Comparison of ENCODE assay signal across 14 mouse cellular contexts in genomic region chr15:44035900-44036299, GRCm38 (mm10).
A peak's percentile ranks its signal among the peaks of the same experiment; 100 is the strongest.
DNase-seq lines count a peak whose midpoint lies in the region; ATAC-seq and TF ChIP-seq lines count a peak whose summit lies in the region.
"Had no signal": no experiment of that assay in that cellular context is flagged by ENCODE, and none has a peak within 500 bp of the region (broad histone marks: within the 10 kb centered on the region; RNA-seq: fewer than 3 reads in every experiment).

No protein-coding gene starts in this region.

- no peak overlapping the region for H3K4me3 ChIP-seq in kidney, embryonic 16.5 days (ENCODE audit: low read length)
- H3K4me3 ChIP-seq in midbrain, embryonic 14.5 days (replicated peaks; ENCODE audit: low read depth, low read length): no peak overlapping the region
- H3K4me3 ChIP-seq: limb, embryonic 15.5 days; lung, embryonic 15.5 days had no signal

- TF ChIP-seq CTCF in Patski (IDR thresholded peaks at IDR 0.05): peak; percentile 51

- DNase-seq in embryo, embryonic 10.5 days (ENCODE audit: low spot score): peak; percentile 3
- DNase-seq in embryo, embryonic 9.5 days (ENCODE audit: extremely low spot score): no peak
- peak; percentile 44 for DNase-seq in kidney, adult 9 months
- DNase-seq in Patski (ENCODE audit: low read depth, low spot score): no peak
- DNase-seq in midbrain, embryonic 14.5 days: peak; percentile 54
- DNase-seq in B cell, adult 2 months: no peak
- no peak for DNase-seq in urinary bladder, postnatal 14 days (ENCODE audit: low spot score)
- DNase-seq: gastrocnemius, postnatal 36 days; heart, postnatal 10 days; kidney, adult 18-20 months; thymus, postnatal 36 days had no signal

- no peak; the same call in 1 of the 2 replicates for ATAC-seq in kidney, embryonic 16.5 days (ENCODE audit: low FRiP score, low TSS enrichment)
- ATAC-seq in Patski: no peak
- no peak; the same call in 1 of the 2 replicates for ATAC-seq in midbrain, embryonic 14.5 days (ENCODE audit: low FRiP score, low TSS enrichment)

- no peak overlapping the region for H3K4me2 ChIP-seq in kidney, embryonic 16.5 days (replicated peaks; ENCODE audit: low read depth, low read length)
- no peak overlapping the region for H3K4me2 ChIP-seq in midbrain, embryonic 14.5 days (ENCODE audit: low read length)
- H3K4me2 ChIP-seq: limb, embryonic 15.5 days; lung, embryonic 15.5 days had no signal

- CTCF ChIA-PET in Patski (lab: Charles Lee): interaction anchor here (1.4 to 2.5 kb wide), 2 partner anchors 9 to 374 kb away, joined by 3 to 8 read pairs; no protein-coding TSS in a partner anchor

- in situ Hi-C loops in Patski (cut with MboI; ENCODE audit: low pct_unique_long_range_greater_than_20kb): loop anchor here (10.0 kb wide), 1 partner anchor 379 kb away; no protein-coding TSS in a partner anchor

- no peaks in the 10 kb centered on the region for H3K36me3 ChIP-seq in kidney, embryonic 16.5 days (ENCODE audit: insufficient read depth, low read length)
- H3K36me3 ChIP-seq in midbrain, embryonic 14.5 days (ENCODE audit: control insufficient read depth, insufficient read depth, low read length): no peaks in the 10 kb centered on the region
- H3K36me3 ChIP-seq: limb, embryonic 15.5 days; lung, embryonic 15.5 days had no signal

- POLR2A ChIA-PET in Patski (lab: Charles Lee): no interaction called here

- H3K4me1 ChIP-seq in kidney, embryonic 16.5 days (ENCODE audit: insufficient read depth, low read length): no peaks in the 10 kb centered on the region
- H3K4me1 ChIP-seq in midbrain, embryonic 14.5 days (ENCODE audit: control insufficient read depth, insufficient read depth, low read length): no peaks in the 10 kb centered on the region
- H3K4me1 ChIP-seq: limb, embryonic 15.5 days; lung, embryonic 15.5 days had no signal

- no peak overlapping the region for H3K27ac ChIP-seq in kidney, embryonic 16.5 days (ENCODE audit: low read length)
- no peak overlapping the region for H3K27ac ChIP-seq in midbrain, embryonic 14.5 days (replicated peaks; ENCODE audit: low read depth, low read length)
- H3K27ac ChIP-seq: limb, embryonic 15.5 days; lung, embryonic 15.5 days had no signal

- no peaks in the 10 kb centered on the region for H3K27me3 ChIP-seq in kidney, embryonic 16.5 days (ENCODE audit: insufficient read depth, low read length)
- H3K27me3 ChIP-seq in Patski: peaks cover 5% of the 10 kb centered on the region
- no peaks in the 10 kb centered on the region for H3K27me3 ChIP-seq in midbrain, embryonic 14.5 days (ENCODE audit: control insufficient read depth, insufficient read depth, low read length)
- H3K27me3 ChIP-seq: limb, embryonic 15.5 days; lung, embryonic 15.5 days had no signal

- H3K9ac ChIP-seq in kidney, embryonic 16.5 days (replicated peaks; ENCODE audit: low read length): no peak overlapping the region
- H3K9ac ChIP-seq in midbrain, embryonic 14.5 days (replicated peaks; ENCODE audit: low read length): no peak overlapping the region
- H3K9ac ChIP-seq: limb, embryonic 15.5 days; lung, embryonic 15.5 days had no signal

- no peaks in the 10 kb centered on the region for H3K9me3 ChIP-seq in kidney, embryonic 16.5 days (ENCODE audit: low read length)
- H3K9me3 ChIP-seq in midbrain, embryonic 14.5 days (ENCODE audit: control insufficient read depth, low read length): no peaks in the 10 kb centered on the region
- H3K9me3 ChIP-seq: limb, embryonic 15.5 days; lung, embryonic 15.5 days had no signal

Comparison
In these comparisons a context has a peak if more than half of its experiments do, and no peak if none do; other contexts are left out.
1. DNase-seq: peak in embryo, embryonic 10.5 days (single experiment), kidney, adult 9 months (single experiment) and midbrain, embryonic 14.5 days (single experiment); none in embryo, embryonic 9.5 days (single experiment), Patski (single experiment), B cell, adult 2 months (0 of 2) and urinary bladder, postnatal 14 days (single experiment).